Mouse (Mus musculus) cerebellum, postnatal 10 days (tissue): ENCODE data around the gene H2-M10.5.
"Not testable (repeated sequence)": the region's sequence is repeated elsewhere in the genome, so short reads cannot be mapped to it uniquely, and the experiment has no call there.

Experiments used
- DNase-seq, 2 experiments: peaks; one replicate each; pipeline ENCODE4 v3.0.0; 2021; ENCODE audit warnings: mixed read lengths in 2 of 2

H2-M10.5 gene

GRCm38 (mm10) chr17:36772610-36773009 is at the start of gene H2-M10.5:
Gene H2-M10.5, plus strand, starts transcription at chr17:36772910.
- not testable (repeated sequence) for DNase-seq

GRCm38 (mm10) chr17:36726046-36726445 is 46.7 kb upstream of the H2-M10.5 start:
- peak; percentile 17 to 35 for DNase-seq

GRCm38 (mm10) chr17:36763816-36764215 is 8.9 kb upstream of the H2-M10.5 start:
- DNase-seq = no peak

- DNase-seq = peak; percentile 80
Observed at GRCm38 (mm10) chr17:36764244-36764643, 8.5 kb upstream of the H2-M10.5 start.

- peak; percentile 5 to 11 for DNase-seq
Observed at GRCm38 (mm10) chr17:36765403-36765802, 7.3 kb upstream of the H2-M10.5 start.

GRCm38 (mm10) chr17:36781533-36781932 is 8.8 kb downstream of the H2-M10.5 start:
- no peak for DNase-seq

GRCm38 (mm10) chr17:36786483-36786886 is 13.8 kb downstream of the H2-M10.5 start:
- DNase-seq = peak; percentile 51 to 57

- DNase-seq = no peak
Observed at GRCm38 (mm10) chr17:36788351-36788750, 15.6 kb downstream of the H2-M10.5 start.

- peak; percentile 92 to 96 for DNase-seq
Observed at GRCm38 (mm10) chr17:36788801-36789200, 16.1 kb downstream of the H2-M10.5 start.

GRCm38 (mm10) chr17:36799493-36799892 is 26.8 kb downstream of the H2-M10.5 start:
- DNase-seq = no peak

GRCm38 (mm10) chr17:36799921-36800462 is 27.3 kb downstream of the H2-M10.5 start:
- not testable (repeated sequence) for DNase-seq

GRCm38 (mm10) chr17:36811871-36812270 is 39.2 kb downstream of the H2-M10.5 start, which contains the start of gene H2-M10.6:
Gene H2-M10.6, plus strand, starts transcription at chr17:36812171.
- DNase-seq = no peak

- peak; percentile 74 to 76 for DNase-seq
Observed at GRCm38 (mm10) chr17:36824005-36824404, 51.3 kb downstream of the H2-M10.5 start.

GRCm38 (mm10) chr17:36825525-36825924 is 52.8 kb downstream of the H2-M10.5 start:
- DNase-seq = peak; percentile 59 to 83
